Mouse (Mus musculus) cortical plate, adult 2 months (tissue): Measurements from ENCODE around the gene Cdkn2aip.

Experiments used
- CTCF ChIP-seq: fragments of 200-500 bp; IDR thresholded peaks from 2 replicates; pipeline ENCODE4 v1.5.1; 2011; ENCODE audit warnings: mild to moderate bottlenecking, control low read depth, low read length; ENCODE audit not compliant: insufficient read depth; ENCODE audit errors: extremely low read depth
- POLR2A ChIP-seq: fragments of 200-500 bp; IDR thresholded peaks from 2 replicates; pipeline ENCODE4 v1.6.1; 2011; ENCODE audit warnings: mild to moderate bottlenecking, low read length, control low read depth; ENCODE audit not compliant: insufficient read depth; ENCODE audit errors: extremely low read depth

GRCm38 (mm10) chr8:47660394-47660793 lies 53.3 kb downstream of the Cdkn2aip start:
- TF ChIP-seq POLR2A, result no peak
- no peak for TF ChIP-seq CTCF
